Mouse (Mus musculus): ENCODE measurements at regions not wholly inside any gene's neighbourhood (a gene's known extent, or its start where the extent isn't known, plus 50 kb on each side); places are given as distances from the start of the nearest gene placed in this dataset.

DNA sequence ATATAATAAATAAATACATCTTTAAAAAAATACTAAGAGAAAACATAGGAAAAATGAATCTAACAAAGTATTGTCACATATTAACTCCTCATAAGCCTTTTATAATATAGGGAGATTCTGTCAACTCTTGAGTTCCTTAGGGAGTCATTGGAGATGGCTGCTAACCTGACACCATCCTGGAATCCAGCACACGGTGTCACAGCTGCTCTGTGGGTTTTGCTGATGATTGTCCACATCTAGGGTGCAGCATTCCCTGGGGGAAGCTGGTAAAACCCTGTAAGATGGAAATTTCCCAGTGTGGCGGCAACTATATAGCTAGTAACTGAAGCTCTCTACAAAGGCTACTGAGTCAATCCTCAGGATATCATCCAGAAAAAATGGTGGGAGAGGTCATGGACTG is 58.9 kb upstream of the E2f3 start:
- H3K4me3 ChIP-seq (ENCODE audit: low read depth, low read length), result no peak overlapping the region
- no peak overlapping the region for H3K4me2 ChIP-seq (ENCODE audit: low read depth, low read length)
- WGBS, result 93% methylated on average over 2 of the region's 2 CpGs
- peaks cover 3% of the 10 kb centered on the region; the same call in 1 of the 2 replicates for H3K4me1 ChIP-seq (ENCODE audit: control insufficient read depth, insufficient read depth)
- H3K27me3 ChIP-seq (ENCODE audit: control insufficient read depth, insufficient read depth, low read length), result no peaks in the 10 kb centered on the region
- H3K9me3 ChIP-seq (replicated peaks; ENCODE audit: control insufficient read depth, low read length), result no peaks in the 10 kb centered on the region
- no peak overlapping the region for H3K27ac ChIP-seq (ENCODE audit: low read depth)
- ATAC-seq (ENCODE audit: insufficient read depth, low read depth) (no peak), DNase-seq (ENCODE audit: low spot score) (no peak)
- H3K9ac ChIP-seq (replicated peaks; ENCODE audit: low read depth, low read length), result no peak overlapping the region
- no peaks in the 10 kb centered on the region for H3K36me3 ChIP-seq (replicated peaks; ENCODE audit: control insufficient read depth, insufficient read depth, low read length)
- TF ChIP-seq EP300 (IDR thresholded peaks at IDR 0.05; ENCODE audit: low read depth) (no peak), CTCF (IDR thresholded peaks at IDR 0.05; ENCODE audit: low read depth) (no peak)

DNA sequence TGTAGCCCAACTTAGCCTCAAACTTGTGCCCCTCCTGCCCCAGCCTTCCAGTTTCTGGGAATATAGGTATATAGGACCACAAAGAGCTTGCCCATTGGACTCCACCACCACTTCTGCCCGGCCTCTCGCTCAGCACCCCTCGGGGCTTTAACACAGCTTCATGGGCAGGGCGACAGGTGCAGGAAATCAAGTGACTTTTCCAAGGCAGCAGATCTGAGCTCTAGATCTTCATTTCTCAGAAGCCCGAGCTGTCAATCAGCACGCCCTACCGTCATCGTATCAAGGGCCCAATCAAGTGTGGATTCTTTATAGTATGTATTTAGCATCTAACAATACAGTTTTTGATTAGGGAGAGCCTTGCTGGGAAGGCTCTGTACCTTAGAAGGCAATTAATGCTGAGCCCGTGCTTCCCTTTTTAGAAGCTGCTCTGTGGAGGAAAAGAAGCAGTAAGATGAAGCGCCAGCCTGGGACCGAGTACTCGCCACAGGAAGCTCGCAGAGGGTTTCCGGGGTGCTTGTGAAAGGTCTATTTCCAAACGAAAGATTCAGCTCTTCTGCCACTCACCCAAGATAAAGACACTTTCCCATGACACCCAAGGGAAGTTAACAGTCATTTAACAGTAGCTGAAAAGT is 56.9 kb upstream of the E2f3 start:
- H3K4me3 ChIP-seq (ENCODE audit: low read depth, low read length), result peak overlapping the region; percentile 1; the same call in 1 of the 2 replicates

DNA sequence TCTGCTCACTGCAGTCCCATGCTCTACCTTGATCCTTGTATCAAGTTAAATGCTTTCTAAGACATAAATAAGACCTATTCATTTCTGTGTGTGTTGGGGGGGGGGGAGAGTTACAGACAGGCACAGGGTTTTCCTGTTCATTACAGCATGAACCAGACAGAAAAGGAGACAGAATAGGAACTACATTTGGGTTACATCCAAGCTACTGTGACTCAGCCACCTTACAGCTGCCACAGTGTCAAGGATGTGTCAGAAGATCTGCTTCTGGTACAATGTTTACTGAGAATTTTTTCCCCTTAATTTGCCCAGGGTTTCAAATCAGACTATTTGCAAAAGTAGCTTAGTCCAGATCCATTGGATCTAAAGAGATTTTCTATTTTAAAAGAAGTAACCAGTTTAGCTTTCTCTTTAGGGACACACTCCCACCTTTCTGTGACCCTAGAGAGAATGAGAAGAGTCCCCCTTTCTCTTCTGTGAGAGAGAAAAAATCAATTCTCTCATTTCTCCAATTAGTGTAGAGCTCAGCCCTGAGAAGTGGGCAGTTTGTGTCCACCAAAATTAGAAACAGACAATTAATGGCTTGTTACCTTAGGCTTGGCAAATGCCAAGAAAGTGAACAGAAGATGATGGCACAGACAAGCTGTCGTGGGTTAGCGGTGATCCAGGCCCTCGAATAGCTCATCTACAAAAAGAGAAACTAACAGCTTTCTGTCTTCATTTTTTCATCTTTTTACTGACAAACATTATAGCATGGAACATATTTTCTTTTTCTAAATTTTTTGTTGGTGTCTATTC is 55.8 kb upstream of the E2f3 start:
- no peak overlapping the region for H3K9ac ChIP-seq (replicated peaks; ENCODE audit: low read depth, low read length)
- H3K9me3 ChIP-seq (replicated peaks; ENCODE audit: control insufficient read depth, low read length), result no peaks in the 10 kb centered on the region
- no peaks in the 10 kb centered on the region for H3K27me3 ChIP-seq (ENCODE audit: control insufficient read depth, insufficient read depth, low read length)
- TF ChIP-seq CTCF (IDR thresholded peaks at IDR 0.05; ENCODE audit: low read depth) (no peak), EP300 (IDR thresholded peaks at IDR 0.05; ENCODE audit: low read depth) (no peak)
- ATAC-seq (ENCODE audit: insufficient read depth, low read depth) (no peak), DNase-seq (ENCODE audit: low spot score) (no peak)
- peaks cover 3% of the 10 kb centered on the region; the same call in 1 of the 2 replicates for H3K4me1 ChIP-seq (ENCODE audit: control insufficient read depth, insufficient read depth)
- 87% methylated on average over 3 of the region's 3 CpGs for WGBS
- H3K36me3 ChIP-seq (replicated peaks; ENCODE audit: control insufficient read depth, insufficient read depth, low read length), result no peaks in the 10 kb centered on the region
- no peak overlapping the region for H3K4me3 ChIP-seq (ENCODE audit: low read depth, low read length)
- H3K4me2 ChIP-seq (ENCODE audit: low read depth, low read length), result no peak overlapping the region
- no peak overlapping the region for H3K27ac ChIP-seq (ENCODE audit: low read depth)

More for the DNA sequence above, 56.9 kb upstream of the E2f3 start:
- H3K9me3 ChIP-seq (replicated peaks; ENCODE audit: control insufficient read depth, low read length), result no peaks in the 10 kb centered on the region
- no peaks in the 10 kb centered on the region for H3K36me3 ChIP-seq (replicated peaks; ENCODE audit: control insufficient read depth, insufficient read depth, low read length)
- TF ChIP-seq CTCF (IDR thresholded peaks at IDR 0.05; ENCODE audit: low read depth) (no peak), EP300 (IDR thresholded peaks at IDR 0.05; ENCODE audit: low read depth) (no peak)
- WGBS, result 47% methylated on average over 15 of the region's 15 CpGs
- no peak overlapping the region for H3K9ac ChIP-seq (replicated peaks; ENCODE audit: low read depth, low read length)
- H3K27me3 ChIP-seq (ENCODE audit: control insufficient read depth, insufficient read depth, low read length), result no peaks in the 10 kb centered on the region
- H3K4me1 ChIP-seq (ENCODE audit: control insufficient read depth, insufficient read depth), result peaks cover 3% of the 10 kb centered on the region; the same call in 1 of the 2 replicates
- H3K27ac ChIP-seq (ENCODE audit: low read depth), result no peak overlapping the region
- DNase-seq (ENCODE audit: low spot score), result no peak
- peak overlapping the region; percentile 43; the same call in 1 of the 2 replicates for H3K4me2 ChIP-seq (ENCODE audit: low read depth, low read length)
- ATAC-seq (ENCODE audit: insufficient read depth, low read depth), result no peak

DNA sequence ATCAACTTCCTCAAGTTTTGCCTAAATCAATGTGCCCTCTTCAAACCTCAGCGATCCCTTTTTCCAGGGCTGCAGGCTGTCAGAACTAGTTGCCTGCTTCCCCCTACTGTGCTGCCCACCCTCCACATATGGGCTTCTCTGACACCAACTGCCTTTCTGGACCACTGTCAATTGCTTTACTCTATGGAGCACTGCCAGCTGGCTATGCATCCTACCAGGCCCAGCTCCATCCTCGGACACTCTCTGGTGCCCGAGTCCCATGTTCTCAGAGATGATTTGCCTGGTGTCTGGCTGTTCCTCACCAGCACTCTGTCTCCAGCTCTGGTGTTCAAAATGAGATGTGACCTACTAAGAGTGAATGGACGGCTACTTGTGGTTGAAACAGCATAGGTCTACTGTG is 54.4 kb upstream of the E2f3 start:
- no peak for ATAC-seq (ENCODE audit: insufficient read depth, low read depth)
- WGBS, result 71% methylated on average over 4 of the region's 4 CpGs

DNA sequence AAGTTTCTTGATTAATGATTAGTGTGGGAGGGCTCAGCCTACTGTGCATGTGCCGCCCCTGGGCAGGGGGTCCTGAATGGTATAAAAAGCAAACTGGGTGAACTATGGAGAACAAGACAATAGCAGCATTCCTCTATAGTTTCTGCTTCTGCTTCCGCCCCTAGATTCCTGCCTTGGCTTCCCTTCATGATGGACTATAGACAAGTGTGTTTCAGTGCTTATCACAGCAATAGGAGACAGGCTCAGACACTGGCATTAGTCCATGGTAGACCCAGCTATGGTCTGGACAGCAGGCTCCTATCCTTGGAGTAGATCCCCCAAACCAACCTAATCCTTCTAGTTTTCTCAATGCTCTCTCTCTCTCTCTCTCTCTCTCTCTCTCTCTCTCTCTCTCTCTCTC is 53.9 kb upstream of the E2f3 start:
- Histone ChIP-seq H3K9ac (replicated peaks; ENCODE audit: low read depth, low read length) (no peak overlapping the region), H3K4me2 (ENCODE audit: low read depth, low read length) (no peak overlapping the region), H3K9me3 (replicated peaks; ENCODE audit: control insufficient read depth, low read length) (no peaks in the 10 kb centered on the region), H3K27ac (ENCODE audit: low read depth) (no peak overlapping the region), H3K36me3 (replicated peaks; ENCODE audit: control insufficient read depth, insufficient read depth, low read length) (no peaks in the 10 kb centered on the region), H3K27me3 (ENCODE audit: control insufficient read depth, insufficient read depth, low read length) (no peaks in the 10 kb centered on the region), H3K4me1 (ENCODE audit: control insufficient read depth, insufficient read depth) (peaks cover 3% of the 10 kb centered on the region; the same call in 1 of the 2 replicates), H3K4me3 (ENCODE audit: low read depth, low read length) (no peak overlapping the region)
- TF ChIP-seq CTCF (IDR thresholded peaks at IDR 0.05; ENCODE audit: low read depth) (no peak), EP300 (IDR thresholded peaks at IDR 0.05; ENCODE audit: low read depth) (no peak)
- no peak for DNase-seq (ENCODE audit: low spot score)
- no peak for ATAC-seq (ENCODE audit: insufficient read depth, low read depth)
- WGBS, result 84% methylated on average over 2 of the region's 2 CpGs

More for the DNA sequence above, 54.4 kb upstream of the E2f3 start:
- TF ChIP-seq CTCF (IDR thresholded peaks at IDR 0.05; ENCODE audit: low read depth) (no peak), EP300 (IDR thresholded peaks at IDR 0.05; ENCODE audit: low read depth) (no peak)
- no peak overlapping the region for H3K27ac ChIP-seq (ENCODE audit: low read depth)
- H3K4me2 ChIP-seq (ENCODE audit: low read depth, low read length), result no peak overlapping the region
- H3K9me3 ChIP-seq (replicated peaks; ENCODE audit: control insufficient read depth, low read length), result no peaks in the 10 kb centered on the region
- no peak for DNase-seq (ENCODE audit: low spot score)
- no peaks in the 10 kb centered on the region for H3K36me3 ChIP-seq (replicated peaks; ENCODE audit: control insufficient read depth, insufficient read depth, low read length)
- no peak overlapping the region for H3K4me3 ChIP-seq (ENCODE audit: low read depth, low read length)
- no peak overlapping the region for H3K9ac ChIP-seq (replicated peaks; ENCODE audit: low read depth, low read length)
- no peaks in the 10 kb centered on the region for H3K27me3 ChIP-seq (ENCODE audit: control insufficient read depth, insufficient read depth, low read length)
- peaks cover 3% of the 10 kb centered on the region; the same call in 1 of the 2 replicates for H3K4me1 ChIP-seq (ENCODE audit: control insufficient read depth, insufficient read depth)
